10 mouse cellular contexts compared by ENCODE assay signal in genomic region chr8:98752367-98752766, GRCm38 (mm10).
A peak's percentile ranks its signal among the peaks of the same experiment; 100 is the strongest.
DNase-seq lines count a peak whose midpoint lies in the region; ATAC-seq and TF ChIP-seq lines count a peak whose summit lies in the region.
"Had no signal": no experiment of that assay in that cellular context is flagged by ENCODE, and none has a peak within 500 bp of the region (broad histone marks: within the 10 kb centered on the region; RNA-seq: fewer than 3 reads in every experiment).

No protein-coding gene starts in this region.

- no peak for ATAC-seq in midbrain, embryonic 15.5 days (replicated peaks)

- no peaks in the 10 kb centered on the region for H3K27me3 ChIP-seq in cerebellum, adult 2 months (ENCODE audit: control insufficient read depth, insufficient read depth, low read length)
- no peaks in the 10 kb centered on the region for H3K27me3 ChIP-seq in kidney, adult 2 months (replicated peaks; ENCODE audit: control insufficient read depth, insufficient read depth, low read length)
- no peaks in the 10 kb centered on the region for H3K27me3 ChIP-seq in midbrain, embryonic 15.5 days (replicated peaks)
- H3K27me3 ChIP-seq in thymus, adult 2 months (ENCODE audit: control insufficient read depth, insufficient read depth, low read length) = no peaks in the 10 kb centered on the region
- H3K27me3 ChIP-seq: lung, embryonic 15.5 days; neural tube, embryonic 13.5 days had no signal

- no peak for TF ChIP-seq CTCF in cerebellum, adult 2 months (IDR thresholded peaks at IDR 0.05; ENCODE audit: borderline replicate concordance, insufficient read depth, low read depth, low read length)
- no peak for TF ChIP-seq CTCF in kidney, adult 2 months (conservative IDR thresholded peaks at IDR 0.05; ENCODE audit: insufficient read depth, insufficient read length, low read depth, low read length)
- no peak for TF ChIP-seq CTCF in thymus, adult 2 months (IDR thresholded peaks at IDR 0.05; ENCODE audit: borderline replicate concordance, control insufficient read depth, extremely low read depth, insufficient read depth, low read length, poor library complexity)

- no peaks in the 10 kb centered on the region for H3K4me1 ChIP-seq in cerebellum, adult 2 months (ENCODE audit: control insufficient read depth, insufficient read depth, low read length)
- H3K4me1 ChIP-seq in kidney, adult 2 months (ENCODE audit: control insufficient read depth, insufficient read depth, low read length) = no peaks in the 10 kb centered on the region
- peaks cover 6% of the 10 kb centered on the region; the same call in 1 of the 2 replicates for H3K4me1 ChIP-seq in midbrain, embryonic 15.5 days
- no peaks in the 10 kb centered on the region for H3K4me1 ChIP-seq in thymus, adult 2 months (replicated peaks; ENCODE audit: control insufficient read depth, insufficient read depth, low read length)
- H3K4me1 ChIP-seq: lung, embryonic 15.5 days; neural tube, embryonic 13.5 days had no signal

- no peak overlapping the region for H3K4me3 ChIP-seq in cerebellum, adult 2 months (replicated peaks; ENCODE audit: insufficient read depth, low read depth, low read length)
- H3K4me3 ChIP-seq in kidney, adult 2 months (ENCODE audit: insufficient read depth, low read depth, low read length) = no peak overlapping the region
- no peak overlapping the region for H3K4me3 ChIP-seq in midbrain, embryonic 15.5 days
- H3K4me3 ChIP-seq in thymus, adult 2 months (ENCODE audit: control insufficient read depth, insufficient read depth, low read length) = no peak overlapping the region
- H3K4me3 ChIP-seq: gastrocnemius, adult 2 months; lung, embryonic 15.5 days; neural tube, embryonic 13.5 days had no signal

- WGBS in cerebellum, adult 2 months = 21% methylated on average over 6 of the region's 6 CpGs
- WGBS in kidney, adult 2 months = 19% methylated on average over 6 of the region's 6 CpGs
- WGBS in midbrain, embryonic 15.5 days = 10% methylated on average over 6 of the region's 6 CpGs
- 79% methylated on average over 6 of the region's 6 CpGs for WGBS in thymus, adult 2 months

- DNase-seq in cerebellum, adult 2 months = peak; percentile 7 to 12
- peak; percentile 73 for DNase-seq in embryo, embryonic 10.5 days (ENCODE audit: low spot score)
- DNase-seq in kidney, adult 2 months = peak; percentile 24
- DNase-seq in thymus, adult 2 months = no peak
- DNase-seq in layer of hippocampus, postnatal 14 days (ENCODE audit: low spot score in 2 of 2) = no peak
- no peak for DNase-seq in heart, postnatal 36 days
- DNase-seq: gastrocnemius, adult 2 months had no signal

- no peaks in the 10 kb centered on the region for H3K36me3 ChIP-seq in kidney, adult 2 months (ENCODE audit: control insufficient read depth, insufficient read depth, low read length)
- no peaks in the 10 kb centered on the region for H3K36me3 ChIP-seq in midbrain, embryonic 15.5 days (replicated peaks)
- no peaks in the 10 kb centered on the region for H3K36me3 ChIP-seq in thymus, adult 2 months (ENCODE audit: control insufficient read depth, insufficient read depth, low read length)
- H3K36me3 ChIP-seq: lung, embryonic 15.5 days; neural tube, embryonic 13.5 days had no signal

- H3K27ac ChIP-seq in cerebellum, adult 2 months (ENCODE audit: insufficient read depth, low read length) = no peak overlapping the region
- no peak overlapping the region for H3K27ac ChIP-seq in kidney, adult 2 months (ENCODE audit: insufficient read depth, low read depth, low read length)
- H3K27ac ChIP-seq in midbrain, embryonic 15.5 days = no peak overlapping the region
- H3K27ac ChIP-seq in thymus, adult 2 months (ENCODE audit: control insufficient read depth, insufficient read depth, low read length) = no peak overlapping the region
- H3K27ac ChIP-seq: gastrocnemius, adult 2 months; lung, embryonic 15.5 days; neural tube, embryonic 13.5 days had no signal

- no peak overlapping the region for H3K9ac ChIP-seq in midbrain, embryonic 15.5 days
- H3K9ac ChIP-seq: lung, embryonic 15.5 days; neural tube, embryonic 13.5 days had no signal

- TF ChIP-seq POLR2A in cerebellum, adult 2 months (IDR thresholded peaks at IDR 0.05; ENCODE audit: borderline replicate concordance, insufficient read depth, low read length) = no peak
- TF ChIP-seq POLR2A in kidney, adult 2 months (IDR thresholded peaks at IDR 0.05; ENCODE audit: low read depth, low read length) = no peak
- no peak for TF ChIP-seq POLR2A in thymus, adult 2 months (IDR thresholded peaks at IDR 0.05; ENCODE audit: control insufficient read depth, extremely low read depth, insufficient read depth, low read length, poor library complexity)

- H3K9me3 ChIP-seq in midbrain, embryonic 15.5 days = no peaks in the 10 kb centered on the region
- H3K9me3 ChIP-seq: lung, embryonic 15.5 days; neural tube, embryonic 13.5 days had no signal

- H3K4me2 ChIP-seq in midbrain, embryonic 15.5 days = 0 out of 2 replicates have a peak overlapping the region, but pooled peaks have one; percentile 8
- H3K4me2 ChIP-seq: lung, embryonic 15.5 days; neural tube, embryonic 13.5 days had no signal

- intact Hi-C loops in heart, postnatal 36 days (cut with DNase I) = no loop called here

Comparison
In these comparisons a context has a peak if more than half of its experiments do, and no peak if none do; other contexts are left out.
1. DNase-seq: peak in cerebellum, adult 2 months (2 of 2), embryo, embryonic 10.5 days (single experiment) and kidney, adult 2 months (single experiment); none in thymus, adult 2 months (single experiment), layer of hippocampus, postnatal 14 days (0 of 2) and heart, postnatal 36 days (0 of 2).